Mouse (Mus musculus) heart, adult 2 months (tissue): ENCODE measurements around the gene Blm.

Source experiments
- CTCF ChIP-seq: fragments of 200-600 bp; IDR thresholded peaks from 2 replicates; pipeline ENCODE4 v1.8.1; 2022; ENCODE audit warnings: antibody characterized with exemption, mild to moderate bottlenecking, moderate library complexity
- EP300 ChIP-seq: fragments of 200-500 bp; IDR thresholded peaks from 2 replicates; pipeline ENCODE4 v1.6.1; 2011; ENCODE audit warnings: low read depth, low read length, control low read depth; ENCODE audit not compliant: insufficient read depth
- POLR2A ChIP-seq: fragments of 200-500 bp; IDR thresholded peaks from 2 replicates; pipeline ENCODE4 v1.6.1; 2011; ENCODE audit warnings: mild to moderate bottlenecking, low read depth, low read length, control low read depth; ENCODE audit not compliant: insufficient read depth

DNA sequence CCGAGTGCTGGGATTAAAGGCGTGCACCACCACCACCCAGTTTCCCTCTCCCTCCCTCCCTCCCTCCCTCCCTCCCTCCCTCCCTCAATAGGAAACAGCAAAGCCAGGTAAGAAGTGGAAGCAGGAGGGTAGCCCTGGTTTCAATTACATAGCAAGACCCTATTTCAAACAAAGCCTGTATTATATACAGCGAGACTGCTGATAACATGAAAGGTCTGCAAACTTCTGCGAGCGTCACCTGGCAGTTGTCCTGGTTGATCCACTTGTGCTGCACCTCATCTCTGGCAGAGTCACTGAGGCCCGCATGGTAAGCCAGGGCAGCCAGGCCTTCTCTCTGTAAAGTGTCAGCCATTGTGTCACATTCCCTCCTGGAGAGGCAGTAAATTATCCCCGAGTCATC lies 54.8 kb downstream of the Blm start:
- TF ChIP-seq EP300 (no peak), CTCF (no peak), POLR2A (no peak)
